ENCODE assay signal across 27 mouse cellular contexts in genomic region chr8:45480886-45481285, GRCm38 (mm10). TPM values are rescaled to one million over a fixed set of nuclear protein-coding genes. Genes with fewer than 3 reads are reported as not detected.
DNase-seq lines count a peak whose midpoint lies in the region; ATAC-seq and TF ChIP-seq lines count a peak whose summit lies in the region.
"Had no signal": no experiment of that assay in that cellular context is flagged by ENCODE, and none has a peak within 500 bp of the region (broad histone marks: within the 10 kb centered on the region; RNA-seq: fewer than 3 reads in every experiment).

No protein-coding gene starts in this region.

- no peaks in the 10 kb centered on the region for H3K36me3 ChIP-seq in C2C12 (ENCODE audit: control insufficient read depth, insufficient read depth)
- no peaks in the 10 kb centered on the region for H3K36me3 ChIP-seq in forebrain, embryonic 11.5 days (ENCODE audit: control insufficient read depth, insufficient read depth, low read length)
- H3K36me3 ChIP-seq in stomach, postnatal 0 days (ENCODE audit: control insufficient read depth, insufficient read depth, low read length): no peaks in the 10 kb centered on the region
- H3K36me3 ChIP-seq: embryonic facial prominence, embryonic 12.5 days; embryonic facial prominence, embryonic 15.5 days; forebrain, embryonic 12.5 days; forebrain, embryonic 15.5 days; heart, embryonic 12.5 days; heart, embryonic 15.5 days; hindbrain, embryonic 10.5 days; hindbrain, embryonic 13.5 days; intestine, embryonic 15.5 days had no signal

- no peak overlapping the region for H3K27ac ChIP-seq in forebrain, embryonic 11.5 days (ENCODE audit: low read depth, low read length)
- H3K27ac ChIP-seq in stomach, postnatal 0 days (replicated peaks): no peak overlapping the region
- H3K27ac ChIP-seq: embryonic facial prominence, embryonic 12.5 days; embryonic facial prominence, embryonic 15.5 days; forebrain, embryonic 12.5 days; forebrain, embryonic 15.5 days; heart, embryonic 15.5 days; hindbrain, embryonic 10.5 days; hindbrain, embryonic 13.5 days; intestine, embryonic 15.5 days had no signal

- no peaks in the 10 kb centered on the region for H3K9me3 ChIP-seq in forebrain, embryonic 11.5 days (ENCODE audit: control insufficient read depth, low read length)
- no peaks in the 10 kb centered on the region for H3K9me3 ChIP-seq in stomach, postnatal 0 days (ENCODE audit: control insufficient read depth, low read length)
- H3K9me3 ChIP-seq: embryonic facial prominence, embryonic 15.5 days; forebrain, embryonic 15.5 days; heart, embryonic 15.5 days; hindbrain, embryonic 13.5 days; intestine, embryonic 15.5 days had no signal

- H3K79me3 ChIP-seq in C2C12 (ENCODE audit: low read depth): no peaks in the 10 kb centered on the region

- no peak for ATAC-seq in megakaryocyte progenitor cell, adult 5-6 weeks (replicated peaks; ENCODE audit: poor library complexity)
- ATAC-seq in forebrain, embryonic 11.5 days (replicated peaks; ENCODE audit: low FRiP score): no peak
- no peak for ATAC-seq in stomach, postnatal 0 days (ENCODE audit: low FRiP score, low TSS enrichment)
- ATAC-seq: forebrain, embryonic 15.5 days; hindbrain, embryonic 16.5 days; intestine, embryonic 15.5 days; Patski had no signal

- H3ac ChIP-seq in C2C12 (ENCODE audit: control insufficient read depth, insufficient read length, low read depth): no peak overlapping the region

- no peaks in the 10 kb centered on the region for H3K79me2 ChIP-seq in C2C12 (ENCODE audit: control insufficient read depth, insufficient read depth)

- 81% methylated on average over 4 of the region's 4 CpGs for WGBS in forebrain, embryonic 11.5 days
- WGBS in stomach, postnatal 0 days: 62% methylated on average over 4 of the region's 4 CpGs

- H3K4me3 ChIP-seq in C2C12 (ENCODE audit: insufficient read depth, poor library complexity, severe bottlenecking): no peak overlapping the region
- H3K4me3 ChIP-seq in forebrain, embryonic 11.5 days (ENCODE audit: low read depth, low read length): no peak overlapping the region
- H3K4me3 ChIP-seq in stomach, postnatal 0 days (ENCODE audit: low read depth, low read length): no peak overlapping the region
- H3K4me3 ChIP-seq: embryonic facial prominence, embryonic 12.5 days; embryonic facial prominence, embryonic 15.5 days; forebrain, embryonic 12.5 days; forebrain, embryonic 15.5 days; heart, embryonic 12.5 days; heart, embryonic 15.5 days; hindbrain, embryonic 10.5 days; hindbrain, embryonic 13.5 days; intestine, embryonic 15.5 days had no signal

- no peak for TF ChIP-seq CTCF in C2C12 (IDR thresholded peaks at IDR 0.05; ENCODE audit: control insufficient read depth, insufficient read depth, insufficient read length)
- no peak for TF ChIP-seq CTCF in stomach, postnatal 0 days (IDR thresholded peaks at IDR 0.05; ENCODE audit: low read depth)

- H3K27me3 ChIP-seq in C2C12 (ENCODE audit: control insufficient read depth, insufficient read depth, insufficient read length): no peaks in the 10 kb centered on the region
- H3K27me3 ChIP-seq in forebrain, embryonic 11.5 days (ENCODE audit: control insufficient read depth, insufficient read depth, low read length): no peaks in the 10 kb centered on the region
- no peaks in the 10 kb centered on the region for H3K27me3 ChIP-seq in stomach, postnatal 0 days (ENCODE audit: control insufficient read depth, insufficient read depth, low read length)
- H3K27me3 ChIP-seq: embryonic facial prominence, embryonic 12.5 days; embryonic facial prominence, embryonic 15.5 days; forebrain, embryonic 12.5 days; forebrain, embryonic 15.5 days; heart, embryonic 12.5 days; heart, embryonic 15.5 days; hindbrain, embryonic 13.5 days; intestine, embryonic 15.5 days; Patski had no signal

- no peak overlapping the region for H3K4me2 ChIP-seq in forebrain, embryonic 11.5 days (ENCODE audit: low read depth, low read length, severe bottlenecking)
- no peak overlapping the region for H3K4me2 ChIP-seq in stomach, postnatal 0 days (replicated peaks; ENCODE audit: low read depth)
- H3K4me2 ChIP-seq: embryonic facial prominence, embryonic 12.5 days; embryonic facial prominence, embryonic 15.5 days; forebrain, embryonic 12.5 days; forebrain, embryonic 15.5 days; heart, embryonic 12.5 days; heart, embryonic 15.5 days; hindbrain, embryonic 13.5 days; intestine, embryonic 15.5 days had no signal

- peak; percentile 69 for DNase-seq in adrenal gland, adult 2 months
- DNase-seq in adrenal gland, postnatal 25 days: no peak
- DNase-seq in adrenal gland, postnatal 14 days: peak; percentile 54
- DNase-seq in forebrain, embryonic 11.5 days (ENCODE audit: low spot score): no peak
- no peak for DNase-seq in stomach, postnatal 0 days (ENCODE audit: low spot score)
- DNase-seq: cerebellum, adult 11 months; cerebellum, adult 2 months; cerebellum, adult 9-11 months; cerebellum, postnatal 25 days; gastrocnemius, postnatal 25 days; heart, adult 18-20 months; heart, postnatal 10 days; heart, postnatal 36 days; kidney, adult 11 months had no signal

- TF ChIP-seq EP300 in stomach, postnatal 0 days (optimal IDR thresholded peaks at IDR 0.05): no peak

- no peak overlapping the region for H3K9ac ChIP-seq in forebrain, embryonic 11.5 days (ENCODE audit: low read length)
- H3K9ac ChIP-seq in stomach, postnatal 0 days (ENCODE audit: low read length): no peak overlapping the region
- H3K9ac ChIP-seq: embryonic facial prominence, embryonic 12.5 days; embryonic facial prominence, embryonic 15.5 days; forebrain, embryonic 12.5 days; forebrain, embryonic 15.5 days; heart, embryonic 12.5 days; heart, embryonic 15.5 days; hindbrain, embryonic 13.5 days; intestine, embryonic 15.5 days had no signal

- H3K4me1 ChIP-seq in forebrain, embryonic 11.5 days (replicated peaks; ENCODE audit: control insufficient read depth, insufficient read depth, low read length): no peaks in the 10 kb centered on the region
- H3K4me1 ChIP-seq in stomach, postnatal 0 days (replicated peaks; ENCODE audit: control insufficient read depth, insufficient read depth): no peaks in the 10 kb centered on the region
- H3K4me1 ChIP-seq: embryonic facial prominence, embryonic 12.5 days; embryonic facial prominence, embryonic 15.5 days; forebrain, embryonic 12.5 days; forebrain, embryonic 15.5 days; heart, embryonic 12.5 days; heart, embryonic 15.5 days; hindbrain, embryonic 10.5 days; hindbrain, embryonic 13.5 days; intestine, embryonic 15.5 days had no signal

TF ChIP-seq in C2C12, 6 proteins besides CTCF, POLR2A, EP300 and RAD21:
- TF ChIP-seq FOSL1 (IDR thresholded peaks at IDR 0.05; ENCODE audit: insufficient read depth, low read length, poor library complexity, severe bottlenecking) (peak; percentile 11), MYOG (IDR thresholded peaks at IDR 0.05; ENCODE audit: control insufficient read depth, extremely low read depth, insufficient read length) (no peak), CEBPB (IDR thresholded peaks at IDR 0.05; ENCODE audit: low read depth) (no peak)
TF ChIP-seq in C2C12: peak in this region for 1.

RNA-seq across cellular contexts. Expression of gene Sorbs2, which starts 26.7 kb away (rescaled TPM):
- 100 to 1,000 TPM; 131 to 138 TPM for total RNA-seq in adrenal gland, adult 2 months (2021)
- 61.1 and 73.9 TPM in 2 replicates for polyA plus RNA-seq in adrenal gland, adult 2 months (2012; rRNA removed)
- total RNA-seq in adrenal gland, postnatal 25 days (2021): 125 and 131 TPM in 2 replicates
- 0.09 TPM for polyA plus RNA-seq in C2C12 (2012; fragmentation: generic; extraction: Trizol)
- 89.2 and 106 TPM in 2 replicates for total RNA-seq in adrenal gland, postnatal 14 days (2021)
- 0.32 TPM in 1 of 2 replicates, not detected in the other for total RNA-seq in megakaryocyte progenitor cell, adult 5-6 weeks (2015)
- not detected in 2 replicates for total RNA-seq in megakaryocyte progenitor cell, adult 5-6 weeks (2017)
- 78.7 and 83.0 TPM in 2 replicates for polyA plus RNA-seq in forebrain, embryonic 11.5 days (2014; fragmentation: Nextera tagmentation; extraction: Ambion mirVana)
- 19.0 and 21.1 TPM in 2 replicates for polyA plus RNA-seq in stomach, postnatal 0 days (2015; fragmentation: Nextera tagmentation; extraction: Ambion mirVana)

Comparison
In these comparisons a context has a peak if more than half of its experiments do, and no peak if none do; other contexts are left out.
1. DNase-seq: peak in adrenal gland, adult 2 months (single experiment) and adrenal gland, postnatal 14 days (single experiment); none in adrenal gland, postnatal 25 days (single experiment), forebrain, embryonic 11.5 days (single experiment) and stomach, postnatal 0 days (single experiment).
2. RNA of gene Sorbs2, which starts 26.7 kb away (total RNA-seq): 131 to 138 TPM in adrenal gland, adult 2 months, 125 to 131 TPM in adrenal gland, postnatal 25 days and 89.2 to 106 TPM in adrenal gland, postnatal 14 days; 0.32 TPM in megakaryocyte progenitor cell, adult 5-6 weeks; every median in the first group is over 10 times any median in the second.